Mouse (Mus musculus) heart, embryonic 14.5 days (tissue): ENCODE measurements at regions not wholly inside any gene's neighbourhood (a gene's known extent, or its start where the extent isn't known, plus 50 kb on each side); places are given as distances from the start of the nearest gene placed in this dataset.
"Not testable (repeated sequence)": the region's sequence is repeated elsewhere in the genome, so short reads cannot be mapped to it uniquely, and the experiment has no call there.

Experiments
- ATAC-seq: fragments of 200-750 bp; cut with Nextera tagmentation; 2 replicates; pipeline ENCODE4 v1.8.0; 2017; ENCODE audit warnings: low read depth, moderate TSS enrichment; ENCODE audit not compliant: insufficient number of reproducible peaks, insufficient read depth, low FRiP score
- H3K27ac ChIP-seq, 2 experiments: fragments of 200-500 bp in 1 of 2; fragments of 300-500 bp in 1 of 2; sonication (generic) in 1 of 2; replicated peaks in 1 of 2; 2 replicates each; pipeline ENCODE4 v1.5.1; 2012 to 2014; ENCODE audit warnings: low read depth in 2 of 2, low read length in 2 of 2, control low read depth in 1 of 2, mild to moderate bottlenecking in 1 of 2, mixed read lengths in 1 of 2; ENCODE audit not compliant: control insufficient read depth in 1 of 2, insufficient read depth in 1 of 2
- H3K27me3 ChIP-seq: fragments of 300-500 bp; sonication (generic); 2 replicates; pipeline ENCODE4 v1.6.1; 2014; ENCODE audit warnings: mild to moderate bottlenecking, low read length, control low read depth; ENCODE audit not compliant: control insufficient read depth, insufficient read depth
- H3K36me3 ChIP-seq: fragments of 300-500 bp; sonication (generic); 2 replicates; pipeline ENCODE4 v1.6.1; 2014; ENCODE audit warnings: mild to moderate bottlenecking, control low read depth, low read length, mixed read lengths; ENCODE audit not compliant: control insufficient read depth, insufficient read depth
- H3K4me1 ChIP-seq, 2 experiments: fragments of 200-500 bp in 1 of 2; fragments of 300-500 bp in 1 of 2; sonication (generic) in 1 of 2; 2 replicates each; pipeline ENCODE4 v1.6.1; 2012 to 2014; ENCODE audit warnings: low read length in 2 of 2, control low read depth in 1 of 2, mixed read lengths in 1 of 2; ENCODE audit not compliant: control insufficient read depth in 2 of 2, insufficient read depth in 2 of 2
- H3K4me2 ChIP-seq: fragments of 300-500 bp; sonication (generic); 2 replicates; pipeline ENCODE4 v1.6.1; 2014; ENCODE audit warnings: mild to moderate bottlenecking, low read length
- H3K4me3 ChIP-seq, 2 experiments: fragments of 200-500 bp in 1 of 2; fragments of 300-500 bp in 1 of 2; sonication (generic) in 1 of 2; 2 replicates each; pipeline ENCODE4 v1.5.1; 2012 to 2014; ENCODE audit warnings: low read length in 2 of 2, mild to moderate bottlenecking in 2 of 2, control low read depth in 1 of 2, low read depth in 1 of 2, moderate library complexity in 1 of 2; ENCODE audit not compliant: control insufficient read depth in 1 of 2, insufficient read depth in 1 of 2
- H3K9ac ChIP-seq: fragments of 300-500 bp; sonication (generic); 2 replicates; pipeline ENCODE4 v1.6.1; 2014; ENCODE audit warnings: mild to moderate bottlenecking, low read length
- H3K9me3 ChIP-seq: fragments of 300-500 bp; sonication (generic); 2 replicates; pipeline ENCODE4 v1.6.1; 2016; ENCODE audit warnings: low read length, control low read depth; ENCODE audit not compliant: control insufficient read depth
- WGBS: fragments of 180-500 bp; shearing (Covaris S2); extraction: QIAGEN DNeasy Blood & Tissue Kit; methylation state at CpG from one replicate; pipeline ENCODE4 v1.1.7; 2014; 5-methylcytosine and 5-hydroxymethylcytosine counted together

DNA sequence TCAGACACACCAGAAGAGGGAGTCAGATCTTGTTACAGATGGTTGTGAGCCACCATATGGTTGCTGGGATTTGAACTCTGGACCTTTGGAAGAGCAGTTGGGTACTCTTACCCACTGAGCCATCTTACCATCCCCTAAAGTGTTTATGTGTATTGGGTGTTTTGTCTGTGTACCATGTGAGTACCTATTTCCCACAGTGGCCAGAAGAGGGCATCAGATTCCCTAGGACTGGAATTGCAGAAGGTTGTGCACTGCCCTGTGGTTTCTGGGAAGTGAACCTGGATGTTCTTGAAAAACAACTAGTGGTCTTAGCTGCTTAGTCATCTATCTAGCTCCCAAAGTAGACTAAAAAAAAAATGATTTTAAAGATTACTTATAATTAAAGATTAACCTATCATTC lies 1857.7 kb downstream of the 9330182O14Rik start:
- Histone ChIP-seq H3K4me3 (no peak overlapping the region), H3K27ac (no peak overlapping the region), H3K4me2 (no peak overlapping the region), H3K9ac (no peak overlapping the region), H3K36me3 (no peaks in the 10 kb centered on the region), H3K9me3 (no peaks in the 10 kb centered on the region), H3K4me1 (no peaks in the 10 kb centered on the region), H3K27me3 (no peaks in the 10 kb centered on the region)
- ATAC-seq, result no peak

DNA sequence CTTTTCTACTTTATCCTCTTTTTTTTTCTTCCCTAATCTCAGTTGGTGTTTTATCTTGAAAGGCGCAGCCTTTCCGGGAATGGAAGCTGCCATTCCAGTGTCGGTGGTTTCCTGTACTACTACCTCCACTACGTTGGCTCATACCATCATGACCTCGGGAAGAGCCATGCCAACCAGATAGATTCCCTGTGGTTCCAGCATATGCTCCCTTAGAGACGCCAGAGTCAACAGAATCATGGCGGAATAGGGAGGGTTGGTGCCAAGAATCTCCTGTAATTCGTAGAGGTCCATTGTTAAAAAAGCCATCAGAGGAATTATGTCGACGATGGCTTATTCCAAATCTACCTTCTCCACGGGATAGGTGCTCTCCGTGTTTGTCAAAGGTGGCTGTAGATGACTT lies 1898.1 kb downstream of the 9330182O14Rik start:
- WGBS, result 83% methylated on average over 12 of the region's 12 CpGs
- H3K27me3 ChIP-seq, H3K36me3 ChIP-seq, H3K4me1 ChIP-seq, H3K4me3 ChIP-seq, H3K9me3 ChIP-seq, ATAC-seq, H3K9ac ChIP-seq, H3K4me2 ChIP-seq, H3K27ac ChIP-seq: not testable (repeated sequence)

DNA sequence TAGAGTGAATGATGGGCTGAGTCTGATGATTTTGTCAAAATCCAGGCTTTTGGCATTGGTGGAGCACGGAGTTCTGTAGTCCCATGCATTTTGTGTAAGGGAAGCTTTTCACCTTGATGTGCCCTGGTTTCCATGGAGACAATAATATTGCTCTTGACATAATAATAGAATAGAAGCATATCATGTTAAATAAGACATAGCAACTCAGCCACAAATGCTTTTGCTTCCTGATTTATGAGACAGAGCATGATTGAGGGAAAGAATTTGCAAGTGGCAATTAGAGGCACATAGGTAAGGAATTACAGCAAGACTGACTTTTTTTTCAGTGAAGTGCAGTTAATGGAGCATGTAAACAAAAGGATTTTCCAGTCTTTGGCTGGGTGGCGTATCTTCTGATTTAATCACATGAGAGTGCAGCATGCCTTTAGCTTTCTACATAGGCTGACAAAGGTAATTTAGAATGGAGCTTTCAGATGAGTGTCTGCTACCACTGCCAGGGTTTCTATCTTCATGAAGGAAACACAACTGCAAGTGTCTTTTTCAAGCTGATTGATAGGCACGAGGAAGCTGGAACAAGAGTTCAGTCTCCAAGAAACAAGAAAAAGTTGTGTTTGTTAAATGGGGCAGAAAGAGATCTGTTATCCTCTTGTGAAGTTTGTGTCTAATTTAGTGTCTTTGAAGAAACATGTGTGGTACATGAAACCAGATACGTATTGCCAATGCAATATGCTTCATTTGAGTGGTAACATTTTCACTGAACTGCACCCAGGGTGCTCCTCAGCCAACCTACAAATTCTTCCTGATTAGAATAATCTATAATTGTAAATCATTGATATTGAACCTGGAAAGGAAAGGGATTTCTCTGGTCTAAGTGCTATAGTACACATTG lies 1913.2 kb downstream of the 9330182O14Rik start:
- Histone ChIP-seq H3K9me3 (no peaks in the 10 kb centered on the region), H3K4me2 (no peak overlapping the region), H3K36me3 (no peaks in the 10 kb centered on the region), H3K27me3 (no peaks in the 10 kb centered on the region), H3K4me3 (no peak overlapping the region), H3K27ac (no peak overlapping the region), H3K4me1 (no peaks in the 10 kb centered on the region), H3K9ac (no peak overlapping the region)
- ATAC-seq, result no peak
- 77% methylated on average over 4 of the region's 4 CpGs for WGBS

DNA sequence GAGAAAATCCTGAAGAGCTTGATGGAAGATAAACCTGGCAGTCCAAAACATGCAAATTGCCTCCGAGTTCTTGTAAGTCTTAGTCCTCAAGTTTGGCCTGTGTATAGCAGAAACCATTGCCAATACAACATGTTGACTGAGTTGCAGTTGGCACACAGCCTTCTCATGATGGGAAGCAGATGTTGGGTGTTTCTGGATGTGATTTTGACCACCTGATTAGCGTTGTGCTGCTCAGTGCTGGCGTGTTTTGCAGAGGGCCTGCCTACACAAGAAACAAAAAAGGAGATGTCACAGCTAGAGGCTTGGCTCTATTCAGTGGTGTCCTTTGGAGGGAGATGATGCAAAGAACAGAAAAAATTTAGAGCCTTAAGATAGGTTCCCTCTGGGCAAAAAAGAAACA lies 1922.6 kb downstream of the 9330182O14Rik start:
- no peak overlapping the region for H3K4me3 ChIP-seq
- H3K4me2 ChIP-seq, result no peak overlapping the region
- no peaks in the 10 kb centered on the region for H3K36me3 ChIP-seq
- H3K9me3 ChIP-seq, result no peaks in the 10 kb centered on the region
- H3K9ac ChIP-seq, result no peak overlapping the region
- no peak for ATAC-seq
- H3K4me1 ChIP-seq, result peaks cover 0 to 2% of the 10 kb centered on the region in 2 experiments; a peak in 1 of 4 replicates
- H3K27me3 ChIP-seq, result no peaks in the 10 kb centered on the region
- no peak overlapping the region for H3K27ac ChIP-seq
- 53% methylated on average over 3 of the region's 3 CpGs for WGBS

DNA sequence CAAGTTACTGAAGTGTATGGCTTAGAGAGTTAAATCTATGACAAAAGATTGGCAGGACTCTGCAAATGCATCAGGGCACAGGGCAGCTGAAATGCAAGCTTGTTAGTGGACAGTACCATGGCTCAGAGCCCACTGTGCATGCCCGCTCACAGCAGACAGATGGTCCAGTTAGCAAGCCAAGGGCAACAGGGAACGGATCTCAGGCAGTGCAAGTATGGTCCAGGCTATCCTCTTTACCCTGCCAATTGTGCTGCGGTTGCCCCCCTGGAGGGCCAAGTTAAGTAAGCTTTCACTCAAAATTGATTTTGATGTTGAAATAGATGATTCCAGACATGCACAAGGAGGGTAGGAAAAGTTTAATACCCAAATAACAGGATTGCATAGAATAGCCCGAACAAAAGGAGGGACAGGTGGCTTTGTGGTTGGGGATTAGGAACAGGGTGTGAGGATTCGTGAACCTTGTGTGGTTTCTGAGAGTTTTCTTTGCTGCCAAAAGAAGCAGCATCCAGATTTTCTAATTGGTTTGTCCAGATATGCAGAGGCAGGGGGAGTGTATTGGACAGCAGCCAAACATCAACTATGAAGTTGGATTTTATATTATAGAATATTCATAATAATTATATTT lies 1934.2 kb downstream of the 9330182O14Rik start:
- Histone ChIP-seq H3K27ac (no peak overlapping the region), H3K36me3 (no peaks in the 10 kb centered on the region), H3K9me3 (no peaks in the 10 kb centered on the region), H3K4me3 (no peak overlapping the region), H3K4me2 (no peak overlapping the region), H3K27me3 (no peaks in the 10 kb centered on the region), H3K9ac (no peak overlapping the region), H3K4me1 (no peaks in the 10 kb centered on the region)
- no peak for ATAC-seq
- 78% methylated on average over 5 of the region's 5 CpGs for WGBS

DNA sequence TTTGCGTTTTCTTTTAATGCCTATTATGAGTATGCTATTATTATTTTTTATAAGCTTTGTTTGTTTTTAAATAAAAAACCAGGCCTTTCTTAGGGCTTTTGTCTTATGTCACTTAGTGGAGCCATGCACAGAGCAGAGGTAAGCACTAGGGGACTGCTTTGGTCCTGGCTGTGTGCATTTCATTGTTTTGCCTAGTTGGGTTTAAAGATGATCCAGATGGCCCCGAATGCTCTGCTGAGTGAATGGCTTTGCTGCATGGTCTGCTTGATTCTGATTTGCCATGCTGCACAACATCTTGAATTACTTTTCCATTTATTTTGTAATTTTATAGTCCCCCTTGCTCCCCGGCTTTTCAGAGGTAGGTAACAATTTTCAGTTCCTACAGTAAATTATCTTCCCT lies 1934.9 kb downstream of the 9330182O14Rik start:
- Histone ChIP-seq H3K4me3 (no peak overlapping the region), H3K9ac (no peak overlapping the region), H3K9me3 (no peaks in the 10 kb centered on the region), H3K4me1 (no peaks in the 10 kb centered on the region), H3K27ac (no peak overlapping the region), H3K36me3 (no peaks in the 10 kb centered on the region), H3K4me2 (no peak overlapping the region), H3K27me3 (no peaks in the 10 kb centered on the region)
- WGBS, result 77% methylated on average over 3 of the region's 3 CpGs
- no peak for ATAC-seq

DNA sequence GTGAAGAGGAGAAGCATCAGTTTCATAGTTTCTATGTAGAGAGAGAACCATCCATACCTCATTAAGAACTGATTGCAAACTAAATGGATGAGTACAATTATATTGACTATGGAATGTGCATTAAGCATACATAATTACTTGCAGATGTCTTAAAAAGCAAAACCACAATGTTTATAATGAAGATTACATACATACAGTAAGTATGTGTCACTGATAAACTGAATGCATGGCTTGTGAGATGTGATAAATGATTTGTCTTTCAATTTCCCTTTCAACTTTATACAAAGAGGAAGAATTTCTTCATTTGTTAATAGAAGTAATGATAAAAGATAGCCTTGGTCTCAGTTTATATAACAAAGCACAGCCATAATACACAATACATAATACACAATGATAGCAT lies 1939.3 kb downstream of the 9330182O14Rik start:
- H3K4me3 ChIP-seq, result no peak overlapping the region
- H3K4me1 ChIP-seq, result no peaks in the 10 kb centered on the region
- H3K36me3 ChIP-seq, result no peaks in the 10 kb centered on the region
- H3K9ac ChIP-seq, result no peak overlapping the region
- no peaks in the 10 kb centered on the region for H3K27me3 ChIP-seq
- no peak for ATAC-seq
- H3K9me3 ChIP-seq, result no peaks in the 10 kb centered on the region
- H3K27ac ChIP-seq, result no peak overlapping the region
- H3K4me2 ChIP-seq, result no peak overlapping the region
